Mouse (Mus musculus) MEL (cell line): ENCODE measurements around the gene Hadha.

Experiments
- BHLHE40 ChIP-seq: IDR thresholded peaks from 2 replicates; pipeline ENCODE4 v1.6.1; 2012; ENCODE audit warnings: low read depth, mild to moderate bottlenecking, inconsistent platforms, low read length, improper control_type of control experiment, borderline replicate concordance
- CHD1 ChIP-seq: IDR thresholded peaks from 2 replicates; pipeline ENCODE4 v1.6.1; 2012; ENCODE audit warnings: low read depth, mild to moderate bottlenecking, inconsistent platforms, low read length, improper control_type of control experiment
- CTCF ChIP-seq, 3 experiments: IDR thresholded peaks in 2 of 3; conservative IDR thresholded peaks in 1 of 3; 2 replicates each; pipeline ENCODE4 v1.5.1; 2011 to 2012; ENCODE audit warnings: low read length in 3 of 3, low read depth in 2 of 3, mild to moderate bottlenecking in 2 of 3, improper control_type of control experiment in 1 of 3, inconsistent platforms in 1 of 3, mixed read lengths in 1 of 3, moderate library complexity in 1 of 3; ENCODE audit not compliant: control insufficient read depth in 1 of 3, insufficient read depth in 1 of 3, poor library complexity in 1 of 3, severe bottlenecking in 1 of 3
- EP300 ChIP-seq, 2 experiments: IDR thresholded peaks; 2 replicates each; pipeline ENCODE4 v1.6.1; 2011; ENCODE audit warnings: improper control_type of control experiment in 2 of 2, low read length in 2 of 2, low read depth in 1 of 2, mild to moderate bottlenecking in 1 of 2
- ETS1 ChIP-seq: IDR thresholded peaks from 2 replicates; pipeline ENCODE4 v1.6.1; 2012; ENCODE audit warnings: low read depth, mild to moderate bottlenecking, inconsistent platforms, low read length, improper control_type of control experiment, moderate library complexity
- GATA1 ChIP-seq: IDR thresholded peaks from 2 replicates; pipeline ENCODE4 v1.6.1; 2011; ENCODE audit warnings: low read depth, low read length, improper control_type of control experiment
- JUND ChIP-seq: IDR thresholded peaks from 2 replicates; pipeline ENCODE4 v1.6.1; 2011; ENCODE audit warnings: low read depth, mild to moderate bottlenecking, improper control_type of control experiment, low read length
- KAT2A ChIP-seq: conservative IDR thresholded peaks from 2 replicates; pipeline ENCODE4 v1.6.1; 2012; ENCODE audit warnings: low read depth, low read length, improper control_type of control experiment, inconsistent platforms
- MYB ChIP-seq: IDR thresholded peaks from 2 replicates; pipeline ENCODE4 v1.6.1; 2011; ENCODE audit warnings: mild to moderate bottlenecking, low read depth, low read length, improper control_type of control experiment
- POLR2A ChIP-seq, 2 experiments: IDR thresholded peaks; 2 replicates each; pipeline ENCODE4 v1.6.1; 2011 to 2012; ENCODE audit warnings: low read length in 2 of 2, mild to moderate bottlenecking in 2 of 2, control low read depth in 1 of 2, improper control_type of control experiment in 1 of 2, low read depth in 1 of 2, moderate library complexity in 1 of 2; ENCODE audit not compliant: control insufficient read depth in 1 of 2, insufficient read depth in 1 of 2, poor library complexity in 1 of 2
- TBP ChIP-seq: IDR thresholded peaks from 2 replicates; pipeline ENCODE4 v1.8.0; 2011; ENCODE audit warnings: low read depth, low read length, improper control_type of control experiment
- USF2 ChIP-seq, 2 experiments: IDR thresholded peaks; 2 replicates each; pipeline ENCODE4 v1.6.1; 2011 to 2012; ENCODE audit warnings: improper control_type of control experiment in 2 of 2, low read length in 2 of 2, borderline replicate concordance in 1 of 2, inconsistent platforms in 1 of 2, low read depth in 1 of 2, mild to moderate bottlenecking in 1 of 2; ENCODE audit not compliant: insufficient read depth in 1 of 2
- ZMIZ1 ChIP-seq: IDR thresholded peaks from 2 replicates; pipeline ENCODE4 v1.6.1; 2012; ENCODE audit warnings: low read depth, mild to moderate bottlenecking, inconsistent platforms, low read length, improper control_type of control experiment, moderate library complexity

DNA sequence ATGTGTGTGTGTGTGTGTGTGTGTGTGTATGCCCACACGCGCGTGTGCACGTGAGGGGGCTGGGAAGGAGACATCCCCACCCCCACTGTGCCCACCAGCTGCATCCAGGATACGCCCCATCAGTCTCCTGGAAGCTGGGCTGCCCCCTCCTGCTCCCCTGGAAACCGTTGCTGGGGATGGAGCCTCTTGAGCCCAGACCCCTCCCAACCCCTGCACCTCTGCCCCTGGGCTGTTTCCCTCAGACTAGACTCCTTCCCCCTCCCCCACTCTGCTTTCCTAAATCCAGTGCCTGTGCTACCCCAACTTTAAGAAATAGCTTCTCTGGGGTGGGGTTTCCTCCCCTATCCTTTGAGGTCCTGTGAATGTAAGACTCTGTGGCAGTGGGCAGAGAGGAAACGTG lies 47.8 kb downstream of the Hadha start:
- TF ChIP-seq CTCF (IDR thresholded peaks at IDR 0.05 in 2 of 3, conservative IDR thresholded peaks at IDR 0.05 in 1 of 3; ENCODE audit: control insufficient read depth in 1 of 3, insufficient read depth in 1 of 3, low read depth in 2 of 3, low read length in 3 of 3, poor library complexity in 1 of 3, severe bottlenecking in 1 of 3) = no peak
- TF ChIP-seq ETS1 = no peak
- TF ChIP-seq GATA1 = no peak
- TF ChIP-seq BHLHE40 = no peak
- TF ChIP-seq MYB = no peak
- TF ChIP-seq CHD1 = no peak
- TF ChIP-seq POLR2A (IDR thresholded peaks at IDR 0.05; ENCODE audit: control insufficient read depth in 1 of 2, insufficient read depth in 1 of 2, low read depth in 1 of 2, low read length in 2 of 2, poor library complexity in 1 of 2) = no peak
- TF ChIP-seq JUND = no peak
- TF ChIP-seq USF2 (IDR thresholded peaks at IDR 0.05; ENCODE audit: borderline replicate concordance in 1 of 2, insufficient read depth in 1 of 2, low read depth in 1 of 2, low read length in 2 of 2) = no peak
- TF ChIP-seq KAT2A = no peak
- TF ChIP-seq ZMIZ1 = no peak
- TF ChIP-seq TBP = no peak
- TF ChIP-seq EP300 (IDR thresholded peaks at IDR 0.05; ENCODE audit: low read depth in 1 of 2, low read length in 2 of 2) = no peak
